Mouse (Mus musculus) splenic B cell, adult 2 months (primary cell): ENCODE measurements around the gene Trim17.
A peak's percentile ranks its signal among the peaks of the same experiment; 100 is the strongest.

Experiments used
- DNase-seq: peaks from one replicate; pipeline ENCODE4 v3.0.0-alpha.2; 2011; ENCODE audit warnings: low read depth, low spot score
- H3K27me3 ChIP-seq: 2 replicates; pipeline ENCODE4 v1.6.1; 2012; ENCODE audit warnings: mild to moderate bottlenecking, low read length, moderate library complexity, mixed read lengths; ENCODE audit not compliant: control insufficient read depth, poor library complexity, insufficient read depth, severe bottlenecking
- H3K36me3 ChIP-seq: 2 replicates; pipeline ENCODE4 v1.6.1; 2012; ENCODE audit warnings: mild to moderate bottlenecking, low read length, moderate library complexity, mixed read lengths; ENCODE audit not compliant: control insufficient read depth, poor library complexity, insufficient read depth, severe bottlenecking

Gene Trim17

DNA sequence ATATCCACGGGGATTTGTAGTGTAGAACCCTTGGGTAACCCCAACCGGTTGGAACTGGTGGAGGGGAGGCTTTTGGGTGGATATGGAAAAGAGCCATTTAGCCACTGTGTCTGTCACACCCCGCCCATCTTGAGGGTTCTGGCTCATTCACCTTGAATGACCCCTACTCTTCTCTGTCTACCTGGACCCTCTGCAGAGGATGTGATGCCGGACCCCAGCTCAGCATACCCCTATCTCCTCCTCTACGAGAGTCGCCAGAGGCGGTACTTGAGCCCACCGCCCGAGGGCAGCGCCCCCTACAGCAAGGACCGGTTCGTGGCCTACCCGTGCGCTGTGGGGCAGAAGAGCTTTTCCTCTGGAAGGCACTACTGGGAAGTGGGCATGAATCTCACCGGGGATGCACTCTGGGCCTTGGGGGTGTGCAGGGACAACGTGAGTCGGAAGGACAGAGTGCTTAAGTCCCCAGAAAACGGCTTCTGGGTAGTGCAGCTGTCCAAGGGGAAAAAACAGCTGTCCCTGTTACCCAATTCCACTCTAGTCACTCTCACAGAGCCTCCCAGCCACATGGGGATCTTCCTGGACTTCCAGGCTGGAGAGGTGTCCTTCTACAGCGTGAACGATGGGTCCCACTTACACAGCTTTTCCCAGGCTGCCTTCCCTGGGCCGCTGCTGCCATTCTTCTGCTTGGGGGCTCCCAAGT, 16.5 kb downstream of the Trim17 start:
- no peak for DNase-seq
- Histone ChIP-seq H3K36me3 (no peaks in the 10 kb centered on the region), H3K27me3 (no peaks in the 10 kb centered on the region)

GRCm38 (mm10) chr11:58971796-58972195, 17.3 kb downstream of the Trim17 start:
- H3K36me3 ChIP-seq: no peaks in the 10 kb centered on the region
- H3K27me3 ChIP-seq: no peaks in the 10 kb centered on the region
- DNase-seq: no peak

- Histone ChIP-seq H3K27me3 (no peaks in the 10 kb centered on the region), H3K36me3 (no peaks in the 10 kb centered on the region)
- no peak for DNase-seq
These were observed 19.9 kb downstream of the Trim17 start for GRCm38 (mm10) chr11:58974414-58974813.

- peak; percentile 36 for DNase-seq
- no peaks in the 10 kb centered on the region; the same call in none of the 2 replicates for H3K36me3 ChIP-seq
- H3K27me3 ChIP-seq: no peaks in the 10 kb centered on the region
These were observed 22.7 kb downstream of the Trim17 start for GRCm38 (mm10) chr11:58977150-58977549.

GRCm38 (mm10) chr11:58977607-58978026, 23.1 kb downstream of the Trim17 start:
- H3K36me3 ChIP-seq: no peaks in the 10 kb centered on the region; the same call in none of the 2 replicates
- H3K27me3 ChIP-seq: no peaks in the 10 kb centered on the region
- DNase-seq: peak; percentile 36

- no peaks in the 10 kb centered on the region; the same call in none of the 2 replicates for H3K36me3 ChIP-seq
- H3K27me3 ChIP-seq: no peaks in the 10 kb centered on the region
- peak; percentile 73 for DNase-seq
These were observed 23.7 kb downstream of the Trim17 start, which contains the start of gene Trim11 for GRCm38 (mm10) chr11:58978027-58978705. Gene Trim11, plus strand, starts transcription at chr11:58978093.

- H3K36me3 ChIP-seq: no peaks in the 10 kb centered on the region; the same call in none of the 2 replicates
- no peak for DNase-seq
- no peaks in the 10 kb centered on the region for H3K27me3 ChIP-seq
These were observed 24.2 kb downstream of the Trim17 start for GRCm38 (mm10) chr11:58978706-58979030.

- DNase-seq: no peak
- no peaks in the 10 kb centered on the region; the same call in none of the 2 replicates for H3K36me3 ChIP-seq
- no peaks in the 10 kb centered on the region for H3K27me3 ChIP-seq
These were observed 24.7 kb downstream of the Trim17 start for GRCm38 (mm10) chr11:58979183-58979582.

DNA sequence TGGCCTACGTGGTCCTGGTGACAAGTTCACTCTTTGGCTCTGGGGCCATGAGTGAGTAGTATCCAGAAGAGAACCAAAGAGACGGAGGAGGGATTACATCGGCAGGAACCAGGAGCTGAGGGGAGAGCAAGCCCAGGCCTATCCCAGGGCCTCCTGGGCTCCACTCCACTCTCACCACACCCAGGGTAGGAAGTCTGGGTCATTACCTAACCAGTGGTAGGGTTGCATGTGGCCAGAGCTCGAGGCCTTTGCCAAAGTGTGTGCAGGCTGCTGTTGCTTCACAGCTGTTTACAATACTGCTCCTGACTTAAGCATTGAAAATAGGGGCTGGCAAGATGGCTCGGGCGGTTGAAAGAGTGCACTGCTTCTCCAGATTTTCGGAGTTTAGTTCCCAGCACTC, 25.2 kb downstream of the Trim17 start:
- Histone ChIP-seq H3K27me3 (no peaks in the 10 kb centered on the region), H3K36me3 (no peaks in the 10 kb centered on the region; the same call in none of the 2 replicates)
- no peak for DNase-seq

DNA sequence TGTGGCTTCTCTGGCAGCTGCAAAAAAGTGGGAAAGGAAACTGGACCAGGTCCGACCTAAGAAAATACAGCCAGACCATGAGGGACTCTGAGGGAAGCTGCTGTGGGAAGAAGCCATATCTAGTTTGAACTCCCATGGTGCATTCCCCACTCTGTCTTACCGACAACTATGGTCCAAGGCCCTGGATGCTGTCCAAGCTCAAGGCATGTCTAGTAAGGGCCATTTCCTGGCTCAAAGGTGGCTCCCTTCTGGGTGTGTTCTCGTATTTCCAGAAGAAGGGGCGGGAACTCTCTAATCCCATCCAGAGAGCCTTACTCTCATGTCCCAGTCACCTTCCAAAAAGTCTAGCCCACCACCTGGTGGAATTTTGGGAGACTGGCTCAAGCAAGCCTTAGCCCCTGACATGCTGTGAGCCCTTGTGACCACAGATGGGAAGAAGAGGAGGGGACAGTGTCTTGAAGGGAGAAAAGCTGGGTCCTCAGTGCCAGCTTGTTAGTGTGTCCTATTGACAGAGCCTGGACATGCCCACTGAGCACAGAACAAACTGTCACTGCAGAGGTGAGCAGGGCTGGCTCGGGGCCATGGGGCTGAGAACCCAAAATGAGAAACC, 26.0 kb downstream of the Trim17 start:
- DNase-seq: no peak
- Histone ChIP-seq H3K27me3 (no peaks in the 10 kb centered on the region), H3K36me3 (peaks cover 4% of the 10 kb centered on the region)

- H3K36me3 ChIP-seq: peaks cover 6% of the 10 kb centered on the region
- DNase-seq: peak; percentile 93
- no peaks in the 10 kb centered on the region for H3K27me3 ChIP-seq
These were observed 27.3 kb downstream of the Trim17 start for GRCm38 (mm10) chr11:58981541-58982447.

DNA sequence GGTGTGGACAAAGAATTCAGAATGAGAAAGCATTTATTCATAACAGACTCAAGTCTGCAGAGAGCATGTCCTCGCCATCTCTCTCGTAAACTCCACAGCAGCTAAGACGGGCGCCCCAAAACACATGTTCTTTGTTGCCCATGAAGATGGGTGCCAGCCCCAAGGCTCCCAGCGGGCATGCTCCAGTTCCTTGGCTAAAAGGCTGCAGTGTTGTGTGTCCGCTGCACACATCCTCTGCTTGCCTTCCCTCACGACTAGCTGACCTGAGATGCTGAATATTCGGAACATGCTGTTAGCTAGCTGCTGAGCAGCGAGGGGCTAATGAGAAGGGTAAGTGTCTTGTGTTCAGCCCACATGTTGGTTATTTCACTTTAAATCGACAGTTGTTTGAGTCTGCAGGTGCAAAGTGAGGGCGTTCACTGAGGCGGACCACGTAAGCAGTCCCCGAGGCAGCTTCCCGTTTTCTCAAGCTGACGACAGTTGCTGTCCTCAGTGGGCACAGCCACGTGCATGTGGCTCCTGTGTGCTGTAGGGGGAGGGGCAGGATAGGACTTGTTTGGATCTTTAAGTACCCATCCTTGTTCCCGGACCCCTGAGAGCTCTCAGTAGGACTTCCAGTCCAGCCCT, 28.1 kb downstream of the Trim17 start:
- Histone ChIP-seq H3K36me3 (peaks cover 6% of the 10 kb centered on the region), H3K27me3 (no peaks in the 10 kb centered on the region)
- peak; percentile 97 for DNase-seq

- DNase-seq: no peak
- peaks cover 8% of the 10 kb centered on the region for H3K36me3 ChIP-seq
- H3K27me3 ChIP-seq: no peaks in the 10 kb centered on the region
These were observed 29.3 kb downstream of the Trim17 start for GRCm38 (mm10) chr11:58983691-58984341.

DNA sequence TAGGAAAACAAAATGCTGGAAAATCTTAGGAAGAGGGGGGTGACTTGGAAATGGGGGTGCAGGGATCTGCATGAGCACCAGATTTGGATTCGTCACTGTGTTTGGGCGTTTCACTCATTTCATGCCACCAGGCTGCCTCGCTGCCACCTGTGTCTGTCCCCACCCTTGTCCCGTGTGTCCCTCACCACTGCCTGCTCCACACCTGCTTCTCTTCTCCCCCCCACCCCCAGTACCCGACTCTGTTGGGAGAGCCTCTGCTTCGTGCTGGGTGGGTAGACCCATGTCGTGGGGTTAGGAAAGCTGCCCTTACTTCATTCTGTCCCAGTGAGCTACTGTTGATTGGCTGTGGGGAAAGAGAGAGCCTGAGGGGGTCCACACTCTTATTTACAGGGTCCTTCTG, 30.2 kb downstream of the Trim17 start:
- H3K36me3 ChIP-seq: peaks cover 16% of the 10 kb centered on the region
- H3K27me3 ChIP-seq: no peaks in the 10 kb centered on the region
- DNase-seq: no peak
